Mouse (Mus musculus): Measurements from ENCODE around the gene Kank2. TPM values are rescaled to one million over a fixed set of nuclear protein-coding genes. Genes with fewer than 3 reads are reported as not detected.

Kank2 gene
- total RNA-seq, 2 experiments from 2014 or later, result 8.4 to 9.1 TPM

- DNase-seq (ENCODE audit: low spot score in 2 of 2), result peak; percentile 67 to 68
Observed at GRCm38 (mm10) chr9:21723377-21724146, 75.0 kb downstream of the Kank2 start, which contains the start of gene Ldlr. TSS of gene Ldlr (plus strand) at chr9:21723483.

GRCm38 (mm10) chr9:21721036-21721435 is 77.5 kb downstream of the Kank2 start:
- no peak for DNase-seq (ENCODE audit: low spot score in 2 of 2)

- no peak for DNase-seq (ENCODE audit: low spot score in 2 of 2)
Observed at GRCm38 (mm10) chr9:21717015-21717414, 81.5 kb downstream of the Kank2 start.

Small RNA genes within 50 kb of the gene (microRNA-seq; reads per million reads assigned to microRNA genes)
- gene Mir7083, result 3.2 to 3.5 reads per million in 2 experiments

Other genes with a start within 250 kb of the Kank2 start
- gene Timm29, start 206.0 kb downstream of the Kank2 start, total RNA-seq (2021), result 10 to 100 TPM; 51.8 to 55.1 TPM
- 10 to 100 TPM; 22.5 to 23.4 TPM for gene Yipf2, start 205.9 kb downstream of the Kank2 start, total RNA-seq (2021)
- 100 to 1,000 TPM; 108 to 114 TPM for gene Smarca4, start 182.6 kb downstream of the Kank2 start, total RNA-seq (2021)
- 10 to 100 TPM; 16.2 to 27.7 TPM for gene Ldlr, start 75.3 kb downstream of the Kank2 start, total RNA-seq (2021)
- 1 to 10 TPM; 3.1 to 5.0 TPM for gene Spc24, start 38.4 kb downstream of the Kank2 start, total RNA-seq (2021)
- gene Angptl8, start 36.8 kb upstream of the Kank2 start, total RNA-seq (2021), result not detected
- 10 to 100 TPM; 12.7 to 18.2 TPM for gene Dock6, start 53.9 kb upstream of the Kank2 start, total RNA-seq (2021)
- 10 to 100 TPM; 13.8 to 14.0 TPM for gene Rab3d, start 119.4 kb upstream of the Kank2 start, total RNA-seq (2021)
- 10 to 100 TPM; 18.3 to 18.8 TPM for gene Ccdc159, start 128.7 kb upstream of the Kank2 start, total RNA-seq (2021)
- gene Tmem205, start 128.8 kb upstream of the Kank2 start, total RNA-seq (2021), result 10 to 100 TPM; 33.5 to 39.8 TPM
- 100 to 1,000 TPM; 171 to 178 TPM for gene Plppr2, start 138.3 kb upstream of the Kank2 start, total RNA-seq (2021)
- 10 to 100 TPM; 13.1 to 14.1 TPM for gene Swsap1, start 157.0 kb upstream of the Kank2 start, total RNA-seq (2021)
- 10 to 100 TPM; 10.7 to 12.9 TPM for gene Epor, start 164.8 kb upstream of the Kank2 start, total RNA-seq (2021)
- 1 to 10 TPM; 3.7 to 4.0 TPM for gene Rgl3, start 190.7 kb upstream of the Kank2 start, total RNA-seq (2021)
- 1 to 10 TPM; 8.1 TPM for gene Ccdc151, start 203.9 kb upstream of the Kank2 start, total RNA-seq (2021)
- 10 to 100 TPM; 91.4 to 95.1 TPM for gene Prkcsh, start 204.1 kb upstream of the Kank2 start, total RNA-seq (2021)